12 mouse cellular contexts compared by ENCODE assay signal in the genomic region with DNA sequence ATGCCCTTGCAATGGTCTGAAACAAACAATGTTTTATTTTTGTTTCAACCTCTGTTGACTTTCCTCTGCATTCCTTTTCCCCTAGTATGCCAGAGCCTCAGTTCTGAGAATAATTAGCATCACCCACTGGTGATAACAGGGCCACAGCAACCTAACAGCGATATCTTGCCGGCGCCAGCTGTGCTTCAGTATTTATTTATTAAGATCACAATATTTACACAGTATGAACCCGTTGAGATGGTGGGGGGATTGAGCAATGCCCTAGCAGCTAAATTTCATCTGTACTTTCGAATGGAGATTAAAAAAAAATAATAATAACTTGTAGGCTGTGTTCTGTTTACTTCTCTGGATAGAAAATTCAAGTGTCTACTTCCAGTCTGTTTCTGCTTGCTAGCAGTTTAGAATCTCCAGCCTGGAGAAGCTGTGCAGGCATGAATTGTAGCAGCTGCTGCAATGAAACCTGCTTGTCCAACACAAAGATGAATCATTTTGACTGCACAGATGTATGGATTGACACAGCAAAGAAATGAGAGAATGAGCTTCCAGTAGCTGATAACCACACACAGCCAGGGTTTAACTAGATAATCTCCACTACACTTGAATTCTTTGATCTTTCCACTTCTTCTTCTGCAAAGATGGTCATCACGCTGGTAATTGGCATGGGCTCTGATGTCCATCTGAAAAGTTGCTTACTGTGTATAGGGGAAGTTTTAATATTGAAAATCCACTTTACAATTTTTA.
DNase-seq lines count a peak whose midpoint lies in the region; ATAC-seq lines count a peak whose summit lies in the region.
"Had no signal": no experiment of that assay in that cellular context is flagged by ENCODE, and none has a peak within 500 bp of the region (broad histone marks: within the 10 kb centered on the region; RNA-seq: fewer than 3 reads in every experiment).

No protein-coding gene starts in this region.

- peak overlapping the region; percentile 22; the same call in 1 of the 2 replicates for H3K4me3 ChIP-seq in heart, embryonic 15.5 days
- H3K4me3 ChIP-seq: erythroblast, embryonic 14.5 days; limb, embryonic 13.5 days had no signal

- H3K4me2 ChIP-seq in heart, embryonic 15.5 days, result peak overlapping the region; percentile 53
- H3K4me2 ChIP-seq: limb, embryonic 13.5 days had no signal

- H3K27me3 ChIP-seq in heart, embryonic 15.5 days, result no peaks in the 10 kb centered on the region
- H3K27me3 ChIP-seq: limb, embryonic 13.5 days had no signal

- H3K36me3 ChIP-seq in heart, embryonic 15.5 days, result no peaks in the 10 kb centered on the region
- H3K36me3 ChIP-seq: limb, embryonic 13.5 days had no signal

- H3K27ac ChIP-seq in heart, embryonic 15.5 days, result no peak overlapping the region
- H3K27ac ChIP-seq: limb, embryonic 13.5 days had no signal

- 17% methylated on average over 6 of the region's 6 CpGs for WGBS in heart, embryonic 15.5 days

- H3K4me1 ChIP-seq in heart, embryonic 15.5 days (replicated peaks), result peaks cover 8% of the 10 kb centered on the region
- H3K4me1 ChIP-seq: limb, embryonic 13.5 days had no signal

- H3K9ac ChIP-seq in heart, embryonic 15.5 days, result no peak overlapping the region
- H3K9ac ChIP-seq: limb, embryonic 13.5 days had no signal

- no peak for ATAC-seq in heart, embryonic 15.5 days (replicated peaks; ENCODE audit: insufficient number of reproducible peaks, insufficient read depth, low FRiP score, low read depth)

- no peaks in the 10 kb centered on the region for H3K9me3 ChIP-seq in heart, embryonic 15.5 days (replicated peaks)
- H3K9me3 ChIP-seq: limb, embryonic 13.5 days had no signal

- peak; percentile 1 to 8 for DNase-seq in frontal cortex, postnatal 36 days (ENCODE audit: low spot score in 2 of 2)
- no peak for DNase-seq in frontal cortex, postnatal 25 days (ENCODE audit: low spot score in 2 of 2)
- DNase-seq in NIH3T3 (ENCODE audit: low read depth), result peak; percentile 55
- DNase-seq in lung, postnatal 10 days, result peak; percentile 21
- no peak for DNase-seq in cerebellum, postnatal 36 days
- DNase-seq in testis, postnatal 10 days (ENCODE audit: low spot score), result no peak
- DNase-seq in kidney, postnatal 36 days, result no peak
- DNase-seq: cerebellum, adult 11-12 months; kidney, postnatal 10 days had no signal

Comparison
In these comparisons a context has a peak if more than half of its experiments do, and no peak if none do; other contexts are left out.
1. DNase-seq: peak in frontal cortex, postnatal 36 days (2 of 2), NIH3T3 (single experiment) and lung, postnatal 10 days (single experiment); none in frontal cortex, postnatal 25 days (0 of 2), cerebellum, postnatal 36 days (0 of 2), testis, postnatal 10 days (single experiment) and kidney, postnatal 36 days (0 of 2).